Mouse (Mus musculus): Measurements from ENCODE around the gene Tenm4. TPM values are rescaled to one million over a fixed set of nuclear protein-coding genes. Genes with fewer than 3 reads are reported as not detected.
A peak's percentile ranks its signal among the peaks of the same experiment; 100 is the strongest.

The Tenm4 gene
- polyA plus RNA-seq, 1 experiment from 2014 or later = 9.2 TPM

DNA sequence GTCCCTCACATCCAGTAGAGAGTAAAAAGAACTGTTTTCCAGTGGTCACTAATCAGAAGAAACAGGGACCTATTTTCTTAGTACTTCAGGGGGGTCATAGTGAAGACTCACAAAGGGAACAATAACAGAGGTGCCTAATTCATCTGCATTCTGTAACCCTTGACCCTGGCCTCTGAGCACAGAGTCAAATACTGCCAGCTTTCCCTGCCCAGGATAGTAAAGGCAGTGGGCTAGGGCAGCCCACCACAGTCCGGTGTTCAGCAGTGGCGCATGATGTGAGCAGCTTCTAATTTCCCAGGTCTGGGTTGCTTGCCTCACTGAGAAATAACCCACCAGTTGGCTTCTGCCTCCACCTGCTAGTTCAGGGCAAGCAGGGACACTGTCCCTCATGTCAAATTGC lies 221.6 kb downstream of the Tenm4 start:
- no peak overlapping the region for H3K4me3 ChIP-seq (ENCODE audit: control insufficient read depth in 1 of 2, insufficient read depth in 1 of 2, low read depth in 1 of 2, low read length in 2 of 2)
- H3K4me1 ChIP-seq (ENCODE audit: control insufficient read depth in 2 of 2, insufficient read depth in 2 of 2, low read length in 2 of 2) = no peaks in the 10 kb centered on the region
- no peak overlapping the region for H3K9ac ChIP-seq (ENCODE audit: low read length)
- H3K4me2 ChIP-seq (ENCODE audit: low read length) = no peak overlapping the region
- H3K9me3 ChIP-seq (ENCODE audit: control insufficient read depth, low read length) = no peaks in the 10 kb centered on the region
- no peak for ATAC-seq (ENCODE audit: insufficient number of reproducible peaks, insufficient read depth, low FRiP score, low read depth)
- H3K27ac ChIP-seq (replicated peaks in 1 of 2; ENCODE audit: control insufficient read depth in 1 of 2, insufficient read depth in 1 of 2, low read depth in 2 of 2, low read length in 2 of 2) = no peak overlapping the region
- no peaks in the 10 kb centered on the region for H3K36me3 ChIP-seq (ENCODE audit: control insufficient read depth, insufficient read depth, low read length)
- H3K27me3 ChIP-seq (ENCODE audit: control insufficient read depth, insufficient read depth, low read length) = no peaks in the 10 kb centered on the region
- WGBS = 96% methylated on average over 2 of the region's 2 CpGs

DNA sequence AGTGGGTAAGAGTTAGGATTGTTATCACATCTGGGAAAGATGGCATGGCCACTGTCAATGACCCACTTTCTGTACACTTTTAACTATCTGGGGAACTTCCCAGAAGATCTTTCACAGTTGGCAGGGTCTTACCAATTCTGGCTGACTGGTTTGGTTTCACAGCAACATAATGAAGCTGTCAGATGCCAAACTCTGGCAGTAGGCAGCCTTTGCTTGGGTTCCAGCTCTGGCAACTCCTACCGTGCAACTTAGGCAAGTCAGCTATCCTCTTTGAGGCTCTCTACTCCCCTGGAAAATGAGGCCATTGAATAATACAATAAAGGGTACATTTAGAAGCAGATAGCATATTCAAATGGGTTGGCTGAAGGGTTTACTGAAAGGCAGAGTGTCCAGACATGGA lies 226.9 kb downstream of the Tenm4 start:
- Histone ChIP-seq H3K27ac (replicated peaks in 1 of 2; ENCODE audit: control insufficient read depth in 1 of 2, insufficient read depth in 1 of 2, low read depth in 2 of 2, low read length in 2 of 2) (no peak overlapping the region), H3K27me3 (ENCODE audit: control insufficient read depth, insufficient read depth, low read length) (no peaks in the 10 kb centered on the region), H3K4me1 (ENCODE audit: control insufficient read depth in 2 of 2, insufficient read depth in 2 of 2, low read length in 2 of 2) (peaks cover 3 to 5% of the 10 kb centered on the region in 2 experiments), H3K9me3 (ENCODE audit: control insufficient read depth, low read length) (no peaks in the 10 kb centered on the region), H3K36me3 (ENCODE audit: control insufficient read depth, insufficient read depth, low read length) (no peaks in the 10 kb centered on the region), H3K4me3 (ENCODE audit: control insufficient read depth in 1 of 2, insufficient read depth in 1 of 2, low read depth in 1 of 2, low read length in 2 of 2) (no peak overlapping the region), H3K9ac (ENCODE audit: low read length) (no peak overlapping the region), H3K4me2 (ENCODE audit: low read length) (no peak overlapping the region)
- ATAC-seq (ENCODE audit: insufficient number of reproducible peaks, insufficient read depth, low FRiP score, low read depth) = no peak
- 83% methylated on average over 1 of the region's 1 CpGs for WGBS

DNA sequence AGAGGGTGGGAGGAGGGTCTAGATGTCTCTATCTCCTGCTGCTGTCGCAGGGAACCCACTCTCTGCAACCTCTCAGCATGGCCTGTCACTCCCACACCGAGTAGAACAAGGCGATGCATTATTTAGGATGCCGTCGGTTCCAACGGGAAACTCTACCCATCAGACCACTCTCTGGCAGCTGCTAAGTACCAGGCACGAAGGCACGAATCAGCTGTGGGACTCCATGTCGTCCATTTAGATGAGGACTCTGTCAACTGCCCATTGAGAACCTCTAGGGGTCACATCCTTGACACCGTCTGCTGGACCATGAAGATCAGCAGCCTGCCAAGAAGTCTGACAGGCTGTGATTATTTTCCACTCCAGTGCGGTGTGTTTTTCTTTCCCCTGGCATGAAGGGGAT lies 229.4 kb downstream of the Tenm4 start:
- Histone ChIP-seq H3K27ac (replicated peaks in 1 of 2; ENCODE audit: control insufficient read depth in 1 of 2, insufficient read depth in 1 of 2, low read depth in 2 of 2, low read length in 2 of 2) (no peak overlapping the region), H3K4me1 (ENCODE audit: control insufficient read depth in 2 of 2, insufficient read depth in 2 of 2, low read length in 2 of 2) (peaks cover 3 to 5% of the 10 kb centered on the region in 2 experiments), H3K4me3 (ENCODE audit: control insufficient read depth in 1 of 2, insufficient read depth in 1 of 2, low read depth in 1 of 2, low read length in 2 of 2) (no peak overlapping the region), H3K9me3 (ENCODE audit: control insufficient read depth, low read length) (no peaks in the 10 kb centered on the region), H3K27me3 (ENCODE audit: control insufficient read depth, insufficient read depth, low read length) (no peaks in the 10 kb centered on the region), H3K4me2 (ENCODE audit: low read length) (no peak overlapping the region), H3K9ac (ENCODE audit: low read length) (no peak overlapping the region), H3K36me3 (ENCODE audit: control insufficient read depth, insufficient read depth, low read length) (no peaks in the 10 kb centered on the region)
- ATAC-seq (ENCODE audit: insufficient number of reproducible peaks, insufficient read depth, low FRiP score, low read depth) = peak; percentile 54; the same call in 1 of the 2 replicates
- WGBS = 9% methylated on average over 11 of the region's 11 CpGs

DNA sequence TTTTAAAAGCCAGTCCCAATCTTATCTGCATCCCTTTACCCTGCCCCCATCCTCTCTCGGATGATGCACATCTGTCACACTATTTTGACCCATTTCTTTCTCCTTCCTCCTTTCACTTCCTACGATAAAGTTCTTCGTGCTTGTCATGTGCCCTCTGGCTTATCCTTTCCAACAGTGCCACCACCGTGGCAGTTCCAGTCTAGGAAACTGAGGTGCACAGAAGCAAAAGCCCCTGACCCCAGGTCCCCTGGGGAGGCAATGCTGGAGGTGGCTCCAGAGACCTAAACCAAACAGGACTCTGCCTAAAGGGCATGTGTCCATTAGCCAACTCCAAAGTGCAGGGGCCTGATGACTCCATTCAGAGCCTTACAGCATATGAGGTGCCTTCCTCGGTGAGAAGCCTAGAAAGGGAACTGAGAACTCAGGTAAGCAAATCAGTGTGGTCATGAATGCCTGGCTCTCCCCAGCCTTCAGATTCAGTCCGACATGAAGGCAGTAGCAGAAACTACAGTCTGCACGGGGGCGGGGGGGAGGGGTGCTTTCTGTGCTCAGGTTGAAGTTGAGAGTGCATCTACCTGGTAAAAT lies 235.7 kb downstream of the Tenm4 start:
- H3K27ac ChIP-seq (replicated peaks in 1 of 2; ENCODE audit: control insufficient read depth in 1 of 2, insufficient read depth in 1 of 2, low read depth in 2 of 2, low read length in 2 of 2) = no peak overlapping the region
- H3K4me2 ChIP-seq (ENCODE audit: low read length) = no peak overlapping the region
- no peak overlapping the region for H3K9ac ChIP-seq (ENCODE audit: low read length)
- H3K4me1 ChIP-seq (ENCODE audit: control insufficient read depth in 2 of 2, insufficient read depth in 2 of 2, low read length in 2 of 2) = no peaks in the 10 kb centered on the region
- H3K9me3 ChIP-seq (ENCODE audit: control insufficient read depth, low read length) = no peaks in the 10 kb centered on the region
- peaks cover 10% of the 10 kb centered on the region; the same call in 1 of the 2 replicates for H3K27me3 ChIP-seq (ENCODE audit: control insufficient read depth, insufficient read depth, low read length)
- no peaks in the 10 kb centered on the region for H3K36me3 ChIP-seq (ENCODE audit: control insufficient read depth, insufficient read depth, low read length)
- WGBS = 61% methylated on average over 8 of the region's 8 CpGs
- ATAC-seq (ENCODE audit: insufficient number of reproducible peaks, insufficient read depth, low FRiP score, low read depth) = no peak
- no peak overlapping the region for H3K4me3 ChIP-seq (ENCODE audit: control insufficient read depth in 1 of 2, insufficient read depth in 1 of 2, low read depth in 1 of 2, low read length in 2 of 2)

DNA sequence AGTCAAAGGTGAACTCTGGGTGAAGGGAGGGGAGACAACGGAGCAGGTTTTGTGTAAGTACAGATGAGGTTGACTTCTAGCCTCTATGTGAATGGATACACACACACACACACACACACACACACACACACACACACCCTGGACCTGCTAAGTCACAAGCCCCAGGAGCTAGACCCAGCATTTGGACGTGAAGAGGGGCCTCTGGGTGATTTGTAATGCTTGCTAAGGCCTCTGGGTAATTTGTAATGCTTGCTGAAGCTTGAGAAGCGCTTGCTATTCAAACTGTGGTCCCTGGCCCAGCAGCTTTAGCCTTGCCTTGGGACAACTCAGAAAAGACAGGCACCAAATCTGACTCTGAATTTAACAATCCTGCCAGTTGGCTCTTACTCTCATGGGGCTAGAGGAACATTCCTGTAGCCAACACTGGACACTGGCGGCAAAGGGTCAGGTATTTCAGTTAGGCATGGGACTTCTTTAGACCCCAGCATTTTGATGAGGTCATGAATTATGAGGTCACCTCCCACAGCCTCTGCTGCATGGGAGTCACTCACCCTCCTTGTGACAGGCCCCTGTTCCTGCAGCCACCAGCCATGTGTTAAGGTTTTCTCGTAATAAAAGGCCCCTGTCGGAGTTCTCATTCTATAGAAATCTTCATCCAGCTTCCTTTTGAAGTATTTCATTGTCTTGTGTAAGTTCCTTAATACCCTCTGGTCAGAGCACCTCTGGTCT lies 237.3 kb downstream of the Tenm4 start:
- H3K4me3 ChIP-seq (ENCODE audit: control insufficient read depth in 1 of 2, insufficient read depth in 1 of 2, low read depth in 1 of 2, low read length in 2 of 2) = no peak overlapping the region
- WGBS = 81% methylated on average over 6 of the region's 6 CpGs
- H3K27ac ChIP-seq (replicated peaks in 1 of 2; ENCODE audit: control insufficient read depth in 1 of 2, insufficient read depth in 1 of 2, low read depth in 2 of 2, low read length in 2 of 2) = no peak overlapping the region
- no peak overlapping the region for H3K4me2 ChIP-seq (ENCODE audit: low read length)
- no peak overlapping the region for H3K9ac ChIP-seq (ENCODE audit: low read length)
- no peak for ATAC-seq (ENCODE audit: insufficient number of reproducible peaks, insufficient read depth, low FRiP score, low read depth)
- no peaks in the 10 kb centered on the region for H3K4me1 ChIP-seq (ENCODE audit: control insufficient read depth in 2 of 2, insufficient read depth in 2 of 2, low read length in 2 of 2)
- H3K27me3 ChIP-seq (ENCODE audit: control insufficient read depth, insufficient read depth, low read length) = peaks cover 10% of the 10 kb centered on the region; the same call in 1 of the 2 replicates
- H3K9me3 ChIP-seq (ENCODE audit: control insufficient read depth, low read length) = no peaks in the 10 kb centered on the region
- no peaks in the 10 kb centered on the region for H3K36me3 ChIP-seq (ENCODE audit: control insufficient read depth, insufficient read depth, low read length)

DNA sequence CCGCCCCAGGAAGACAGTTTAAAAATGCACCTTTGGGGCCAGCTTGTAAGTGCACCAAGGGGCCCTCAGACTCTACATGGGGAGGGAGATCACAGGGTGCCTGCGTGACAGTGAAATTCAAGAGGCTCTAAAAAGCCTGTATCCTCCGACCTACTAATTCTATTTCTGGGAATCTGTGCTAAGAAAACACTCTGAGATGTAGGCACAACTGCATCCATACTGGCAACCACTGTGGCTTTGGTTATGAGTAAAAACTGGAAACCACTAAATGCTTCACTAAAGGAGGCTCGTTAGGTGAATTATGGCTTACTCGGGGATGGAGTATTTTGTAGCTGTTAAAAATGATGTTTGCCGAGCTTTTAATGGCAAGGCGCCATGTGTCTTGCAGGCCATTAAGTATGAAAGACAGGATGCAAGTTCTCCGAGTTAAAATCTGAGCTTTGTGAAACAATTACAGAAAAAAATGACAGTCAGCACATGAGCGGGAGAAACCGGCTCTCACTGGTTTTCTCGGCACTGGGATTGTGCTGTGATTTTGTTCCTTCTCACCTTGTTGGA lies 238.4 kb downstream of the Tenm4 start:
- Histone ChIP-seq H3K36me3 (ENCODE audit: control insufficient read depth, insufficient read depth, low read length) (no peaks in the 10 kb centered on the region), H3K27ac (replicated peaks in 1 of 2; ENCODE audit: control insufficient read depth in 1 of 2, insufficient read depth in 1 of 2, low read depth in 2 of 2, low read length in 2 of 2) (no peak overlapping the region), H3K9ac (ENCODE audit: low read length) (no peak overlapping the region), H3K4me3 (ENCODE audit: control insufficient read depth in 1 of 2, insufficient read depth in 1 of 2, low read depth in 1 of 2, low read length in 2 of 2) (no peak overlapping the region), H3K4me2 (ENCODE audit: low read length) (no peak overlapping the region), H3K27me3 (ENCODE audit: control insufficient read depth, insufficient read depth, low read length) (peaks cover 10% of the 10 kb centered on the region; the same call in 1 of the 2 replicates), H3K4me1 (ENCODE audit: control insufficient read depth in 2 of 2, insufficient read depth in 2 of 2, low read length in 2 of 2) (no peaks in the 10 kb centered on the region), H3K9me3 (ENCODE audit: control insufficient read depth, low read length) (no peaks in the 10 kb centered on the region)
- WGBS = 78% methylated on average over 11 of the region's 11 CpGs
- no peak for ATAC-seq (ENCODE audit: insufficient number of reproducible peaks, insufficient read depth, low FRiP score, low read depth)

DNA sequence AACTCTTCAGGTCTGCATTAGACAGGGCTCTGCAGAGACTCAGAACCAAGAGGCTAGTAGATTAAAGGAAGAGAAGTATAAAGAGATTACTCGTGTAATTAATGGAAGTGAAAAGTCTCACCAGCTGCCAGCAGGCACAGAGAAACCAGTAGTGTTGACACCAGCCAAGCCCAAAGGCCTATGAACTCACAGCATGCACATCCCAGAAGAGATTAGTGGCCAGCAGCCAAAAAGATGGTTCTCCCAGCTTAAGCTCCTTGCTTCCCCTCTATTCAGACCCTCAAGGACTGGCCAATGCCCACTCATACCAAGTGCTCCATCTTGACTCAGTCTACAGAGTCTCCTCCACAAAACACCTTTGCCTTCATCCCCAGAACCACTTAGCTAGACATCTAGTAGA lies 242.8 kb downstream of the Tenm4 start:
- Histone ChIP-seq H3K9me3 (ENCODE audit: control insufficient read depth, low read length) (no peaks in the 10 kb centered on the region), H3K9ac (ENCODE audit: low read length) (no peak overlapping the region), H3K36me3 (ENCODE audit: control insufficient read depth, insufficient read depth, low read length) (no peaks in the 10 kb centered on the region), H3K27ac (replicated peaks in 1 of 2; ENCODE audit: control insufficient read depth in 1 of 2, insufficient read depth in 1 of 2, low read depth in 2 of 2, low read length in 2 of 2) (peak overlapping the region; percentile 17 to 31; a peak in 1 of 4 replicates), H3K4me3 (ENCODE audit: control insufficient read depth in 1 of 2, insufficient read depth in 1 of 2, low read depth in 1 of 2, low read length in 2 of 2) (no peak overlapping the region), H3K4me1 (ENCODE audit: control insufficient read depth in 2 of 2, insufficient read depth in 2 of 2, low read length in 2 of 2) (no peaks in the 10 kb centered on the region), H3K27me3 (ENCODE audit: control insufficient read depth, insufficient read depth, low read length) (peaks cover 31% of the 10 kb centered on the region), H3K4me2 (ENCODE audit: low read length) (no peak overlapping the region)
- no peak for ATAC-seq (ENCODE audit: insufficient number of reproducible peaks, insufficient read depth, low FRiP score, low read depth)
- 33% methylated on average over 1 of the region's 1 CpGs for WGBS
